Mouse (Mus musculus) cerebellum, postnatal 14 days (tissue): ENCODE measurements at regions not wholly inside any gene's neighbourhood (a gene's known extent, or its start where the extent isn't known, plus 50 kb on each side); places are given as distances from the start of the nearest gene placed in this dataset.
A peak's percentile ranks its signal among the peaks of the same experiment; 100 is the strongest.
"Not testable (repeated sequence)": the region's sequence is repeated elsewhere in the genome, so short reads cannot be mapped to it uniquely, and the experiment has no call there.

Experiments used
- DNase-seq, 2 experiments: peaks; one replicate each; pipeline ENCODE4 v3.0.0; 2021; ENCODE audit warnings: mixed read lengths in 2 of 2

DNA sequence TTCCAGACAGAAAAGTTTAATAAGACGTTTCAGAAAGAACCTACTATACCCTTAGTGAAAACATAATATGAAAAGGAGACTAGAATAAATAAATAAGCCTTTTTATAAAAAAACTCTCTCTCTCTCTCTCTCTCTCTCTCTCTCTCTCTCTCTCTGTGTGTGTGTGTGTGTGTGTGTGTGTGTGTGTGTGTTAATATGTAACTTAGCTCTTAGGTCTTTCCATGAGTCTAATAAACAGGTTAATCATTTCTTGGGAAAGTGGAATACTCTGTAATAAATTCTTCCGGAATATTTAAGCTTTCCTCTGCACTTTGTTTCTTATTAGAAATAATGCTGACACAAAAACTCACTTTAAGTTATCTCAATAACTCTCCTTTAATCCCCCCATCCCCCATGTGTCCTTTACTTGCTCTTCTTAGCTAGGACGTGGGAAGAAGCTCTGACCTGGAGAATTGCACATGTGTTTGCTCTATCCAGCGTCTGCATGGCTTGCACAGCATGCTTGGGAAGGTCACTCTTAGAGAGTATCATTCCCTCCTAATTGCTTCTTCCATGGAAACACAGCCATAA is 403.3 kb downstream of the Ets1 start:
- no peak for DNase-seq

DNA sequence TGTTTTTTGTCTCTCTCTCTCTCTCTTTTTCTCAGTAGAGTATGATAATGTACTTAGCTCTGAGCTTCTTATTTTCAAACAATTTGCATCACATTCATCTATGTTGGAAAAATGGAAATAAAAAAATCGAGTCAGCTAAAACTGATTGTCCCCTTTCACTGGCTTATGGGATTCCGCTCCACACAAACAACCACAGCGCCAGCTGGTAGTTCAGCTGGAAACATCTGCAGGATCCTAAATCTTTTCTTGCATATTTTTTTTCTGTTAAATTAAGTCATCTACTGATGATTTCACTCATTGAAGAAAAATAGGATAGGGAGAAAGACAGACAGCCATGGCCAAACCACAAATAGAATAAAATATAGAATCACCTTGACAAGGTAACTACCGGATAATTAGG is 414.8 kb downstream of the Ets1 start:
- no peak for DNase-seq

DNA sequence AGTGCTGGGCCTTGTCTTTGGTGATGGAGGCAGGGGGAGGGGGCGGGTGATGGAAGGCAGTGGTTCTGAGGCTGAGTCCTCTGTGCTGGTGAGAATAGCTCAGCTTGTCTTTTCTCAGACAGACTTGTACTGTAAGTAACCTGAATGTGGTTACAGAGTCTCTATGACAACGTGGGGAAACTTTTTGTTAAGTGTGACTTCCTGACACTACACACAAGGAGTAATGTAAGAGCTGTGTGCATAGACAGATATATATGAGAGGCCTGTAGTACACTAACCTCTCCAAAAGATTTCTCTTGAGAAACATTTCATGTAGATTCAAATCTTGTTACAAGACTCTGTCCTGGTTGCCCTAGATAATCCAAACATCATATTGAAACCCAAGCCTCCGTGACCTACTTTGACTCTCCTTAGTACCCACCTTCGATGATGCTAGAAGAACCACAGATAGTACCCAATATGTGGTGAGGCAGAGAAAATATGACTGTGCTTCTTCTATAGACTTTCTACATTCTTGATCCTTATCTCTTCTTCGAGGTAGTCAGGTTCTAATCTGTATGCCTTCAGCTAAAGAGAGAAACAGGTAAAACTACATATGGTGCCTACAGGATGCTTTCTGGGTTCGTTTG is 424.7 kb downstream of the Ets1 start:
- no peak for DNase-seq

DNA sequence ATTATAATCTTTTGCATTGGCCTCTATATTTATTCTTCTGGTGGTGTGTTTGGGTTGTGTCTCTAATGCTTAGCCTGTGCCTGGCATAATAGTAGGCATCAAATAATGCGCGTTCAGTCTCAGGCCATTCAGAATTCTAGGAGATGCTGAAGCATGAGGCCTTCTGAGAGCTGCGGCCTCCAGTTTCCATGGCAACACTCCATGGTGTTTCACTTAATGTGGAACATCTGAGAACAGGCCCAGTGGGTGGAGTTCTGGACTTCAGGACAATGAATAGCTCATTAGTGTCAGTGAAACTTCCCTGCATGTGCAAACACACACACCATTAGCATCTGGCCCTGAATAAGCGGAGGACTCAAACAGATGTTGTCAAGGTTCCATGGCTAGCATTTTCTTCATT is 426.5 kb downstream of the Ets1 start:
- DNase-seq = peak; percentile 5 to 15

DNA sequence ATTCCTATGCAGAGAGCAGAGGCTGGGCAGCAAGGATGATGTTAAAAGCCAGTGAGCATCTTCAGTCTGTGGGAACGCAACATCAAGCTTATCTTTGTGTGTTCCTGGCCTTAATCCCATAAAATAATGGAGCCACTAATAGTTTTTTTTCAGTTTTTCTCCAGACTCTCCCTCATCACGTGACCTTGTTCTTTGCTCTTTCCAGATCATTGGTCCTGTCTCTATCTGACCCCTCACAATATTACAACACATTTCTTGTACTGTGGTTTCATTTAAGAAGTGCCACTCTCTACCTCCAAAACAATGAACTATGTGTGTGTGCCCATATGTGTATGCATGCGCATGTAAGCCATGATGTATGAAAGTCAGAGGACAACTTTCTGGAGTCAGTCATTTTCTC is 429.3 kb downstream of the Ets1 start:
- no peak for DNase-seq

DNA sequence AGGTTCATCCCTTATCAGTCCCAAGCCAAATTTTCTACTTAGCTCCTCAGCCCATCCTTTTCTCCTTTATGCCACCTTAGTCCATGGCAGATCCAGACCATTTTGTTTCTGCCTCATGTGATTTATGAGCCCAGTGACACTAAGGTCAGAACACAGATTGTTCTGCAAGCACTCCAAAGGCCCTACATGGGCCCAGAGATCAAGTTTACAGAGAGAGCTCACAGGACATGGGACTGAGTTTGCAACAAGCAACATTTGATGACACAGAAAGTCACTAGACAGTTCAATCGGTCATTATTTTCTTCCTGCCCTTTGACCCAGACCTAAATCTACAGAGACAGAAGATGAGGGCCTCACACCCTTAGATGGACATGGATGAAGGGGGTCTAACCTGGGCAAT is 431.5 kb downstream of the Ets1 start:
- DNase-seq = no peak

DNA sequence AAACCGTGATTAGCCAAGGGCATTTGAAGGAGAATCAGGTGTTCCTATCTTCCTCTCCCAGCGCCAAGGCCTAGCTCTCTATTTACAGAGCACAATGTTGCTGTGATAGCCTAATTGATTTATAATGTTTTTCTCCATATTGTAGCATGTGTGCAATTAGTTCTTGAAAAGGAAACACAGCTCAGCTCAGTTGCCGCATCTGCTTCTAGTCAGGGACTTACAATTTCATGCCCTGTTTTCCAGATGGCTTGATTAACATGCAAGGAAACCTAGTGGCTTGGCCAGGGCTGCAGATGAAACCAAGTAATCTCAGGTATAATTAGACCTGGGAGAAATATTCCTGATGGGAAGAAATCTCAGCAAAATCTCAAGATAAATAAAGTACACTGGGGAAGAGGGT is 434.1 kb downstream of the Ets1 start:
- no peak for DNase-seq

DNA sequence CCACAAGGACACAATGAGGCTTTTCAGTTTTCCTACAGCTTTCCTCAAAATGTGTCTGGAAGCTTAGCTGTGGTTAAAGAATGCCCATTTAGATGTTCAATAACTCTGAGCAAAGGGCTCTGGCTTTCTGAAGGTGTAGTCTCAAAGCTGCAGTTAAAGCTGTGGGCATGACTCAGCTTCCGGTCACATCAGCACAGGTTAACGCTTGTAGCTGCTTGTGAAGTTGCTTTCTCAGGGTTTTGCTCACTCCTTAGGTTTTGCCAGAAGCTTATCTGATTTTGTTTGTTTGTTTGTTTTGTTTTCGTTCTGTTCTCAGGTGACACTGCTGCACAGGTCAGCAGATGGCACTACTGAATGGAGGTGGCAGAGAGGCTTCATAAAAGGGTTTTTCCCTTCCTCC is 444.2 kb downstream of the Ets1 start:
- no peak for DNase-seq

DNA sequence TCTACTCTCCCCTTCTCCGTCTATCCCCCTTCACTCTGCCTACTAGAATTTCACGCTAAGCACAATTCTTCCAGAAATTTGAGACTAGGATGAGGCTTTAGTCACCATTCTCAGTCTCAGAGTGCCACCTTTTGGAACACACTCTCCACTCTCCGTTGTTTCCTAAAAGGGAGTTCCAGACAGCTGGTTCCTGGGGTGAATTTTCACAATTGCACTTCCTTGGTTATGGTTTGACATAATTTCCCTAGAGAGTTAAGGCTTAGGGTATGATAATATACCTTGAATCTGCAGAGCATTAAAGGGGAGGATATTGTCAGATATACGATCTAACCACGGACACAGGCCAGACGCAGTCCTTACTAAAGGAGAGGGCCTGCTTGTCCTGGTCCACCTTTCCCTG is 444.8 kb downstream of the Ets1 start:
- DNase-seq = peak; percentile 17 to 21

DNA sequence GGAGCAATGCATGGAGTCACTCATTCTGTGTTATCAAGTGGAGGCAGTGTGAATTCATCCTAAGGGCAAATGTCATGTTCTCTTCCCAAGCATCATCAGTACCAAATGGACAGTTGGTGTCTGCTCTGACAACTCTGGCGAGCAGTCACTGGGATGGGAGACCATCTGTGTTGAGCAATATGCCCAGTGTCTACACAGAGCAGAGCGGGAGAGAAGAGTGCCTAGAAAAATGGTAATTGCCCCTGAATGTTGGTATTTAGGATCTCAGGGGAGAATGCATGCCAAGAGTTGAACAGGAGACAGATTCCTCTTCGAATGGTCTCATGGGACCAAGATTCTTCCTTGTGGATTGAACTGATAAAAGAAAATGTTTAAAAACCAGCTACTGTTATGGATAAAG is 454.0 kb downstream of the Ets1 start:
- peak; percentile 3 to 7 for DNase-seq

DNA sequence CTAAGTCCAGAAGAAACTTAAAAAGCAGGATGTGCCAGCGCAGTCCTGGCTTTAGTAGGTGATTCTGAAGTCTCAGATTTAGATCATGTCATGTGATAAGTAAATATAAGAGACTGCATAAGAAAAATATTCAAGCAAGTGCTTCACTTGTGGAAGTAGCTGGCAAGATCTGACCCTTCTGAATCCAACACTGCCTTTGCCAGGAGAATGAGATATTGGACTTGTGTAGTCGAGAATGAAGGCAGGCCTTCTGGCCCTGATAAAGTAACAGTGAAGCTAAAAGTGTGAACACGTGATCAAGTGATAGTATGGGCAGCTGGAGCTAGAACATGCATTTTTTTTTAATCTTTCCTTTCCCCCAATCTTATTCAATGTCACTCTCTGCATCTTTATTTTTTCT is 455.6 kb downstream of the Ets1 start:
- DNase-seq = no peak

DNA sequence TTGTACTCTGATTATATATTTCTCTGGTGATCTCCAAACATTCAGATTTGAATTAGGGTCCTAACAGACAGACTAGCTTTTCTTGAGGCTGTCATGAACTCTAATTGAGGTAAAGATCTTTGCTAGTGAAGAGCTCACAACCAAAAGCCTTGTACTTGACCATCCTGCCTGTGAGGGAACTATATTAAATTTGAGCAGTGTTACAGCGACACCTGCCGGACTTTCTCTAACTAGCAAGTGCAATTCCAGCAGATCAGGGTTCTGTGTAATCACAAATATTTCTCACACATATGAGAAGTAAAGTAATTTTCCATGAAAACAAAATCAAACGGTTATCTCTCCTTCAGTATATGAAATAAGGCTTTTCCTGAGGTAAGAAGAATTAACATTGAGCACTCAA is 459.6 kb downstream of the Ets1 start:
- DNase-seq = peak; percentile 84 to 86

DNA sequence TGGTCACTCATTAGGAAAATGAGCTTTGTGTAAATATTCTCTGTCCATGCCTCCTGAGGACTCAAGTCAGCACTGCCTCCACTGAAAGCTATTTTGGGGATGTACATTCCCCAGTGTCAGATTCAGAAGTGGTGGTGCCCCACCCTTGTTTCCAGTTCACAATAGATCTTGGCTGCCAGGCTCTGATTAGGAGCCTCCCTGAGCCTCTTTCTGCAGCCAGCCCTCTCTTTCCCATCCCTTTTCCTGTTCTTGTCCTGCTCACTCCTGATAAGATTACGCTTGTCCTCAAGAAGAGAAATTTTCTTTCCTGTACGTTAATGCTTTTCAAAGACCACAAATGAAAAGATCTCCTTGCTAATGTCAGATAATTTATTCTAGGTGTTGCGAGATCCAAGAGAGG is 465.2 kb downstream of the Ets1 start:
- DNase-seq = no peak

DNA sequence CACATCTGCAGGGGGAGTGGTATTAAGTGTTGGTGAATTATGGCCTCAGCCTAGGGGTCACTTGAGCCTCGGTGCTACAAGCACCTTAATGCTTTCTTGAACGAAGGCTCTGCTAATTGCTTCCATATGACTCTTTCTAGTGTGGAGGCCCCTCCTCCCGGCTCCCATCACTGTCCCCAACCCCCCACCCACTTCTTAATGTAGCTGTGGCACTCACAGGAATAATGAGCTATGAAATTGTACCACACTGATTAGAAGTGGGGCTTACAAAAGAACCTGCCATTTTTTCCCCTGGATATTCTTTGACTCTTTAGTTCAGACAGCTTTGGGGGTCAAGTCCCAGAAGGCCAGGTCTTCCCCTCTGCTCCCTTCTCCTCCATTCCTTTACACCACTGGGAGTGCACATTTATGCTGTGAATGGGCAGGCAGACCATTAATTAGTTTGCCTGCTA is 468.6 kb downstream of the Ets1 start:
- DNase-seq = no peak

DNA sequence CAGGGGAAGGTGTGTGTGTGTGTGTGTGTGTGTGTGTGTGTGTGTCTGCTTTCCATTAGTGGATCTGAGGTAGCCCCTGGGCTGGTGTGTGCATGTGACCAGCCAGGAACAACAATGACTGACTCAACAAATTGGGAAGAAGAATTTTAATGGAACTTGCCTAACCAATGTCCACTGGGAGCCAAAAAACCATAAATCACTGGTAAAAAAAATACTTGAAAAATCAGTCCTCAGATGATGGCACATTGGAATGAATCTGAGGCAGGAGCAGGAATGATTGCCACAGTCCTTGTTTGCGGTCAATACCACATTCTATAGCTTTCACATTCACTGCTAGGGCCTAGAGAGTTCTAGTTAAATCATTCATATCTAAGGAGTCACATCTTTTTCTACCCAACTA is 487.8 kb downstream of the Ets1 start:
- DNase-seq = no peak

DNA sequence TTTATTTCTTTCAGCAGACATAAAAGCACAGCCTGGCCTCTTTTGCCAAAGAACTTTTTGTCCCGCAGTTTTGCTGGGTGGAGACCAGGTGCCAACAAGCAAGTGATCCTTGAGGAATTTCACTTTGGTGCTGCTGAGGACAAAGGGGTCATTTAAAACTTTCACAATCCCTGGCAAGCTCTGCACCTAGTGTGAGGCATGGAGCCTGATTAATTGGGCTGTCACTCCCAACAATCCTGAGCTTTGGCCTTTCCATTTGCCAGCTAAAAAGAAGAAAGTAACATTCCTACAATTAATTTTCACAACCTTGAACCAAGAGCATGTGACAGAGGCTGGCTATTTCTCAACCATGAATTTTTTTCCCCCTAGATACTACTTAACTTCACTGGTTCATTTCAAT is 516.2 kb downstream of the Ets1 start:
- DNase-seq = no peak

DNA sequence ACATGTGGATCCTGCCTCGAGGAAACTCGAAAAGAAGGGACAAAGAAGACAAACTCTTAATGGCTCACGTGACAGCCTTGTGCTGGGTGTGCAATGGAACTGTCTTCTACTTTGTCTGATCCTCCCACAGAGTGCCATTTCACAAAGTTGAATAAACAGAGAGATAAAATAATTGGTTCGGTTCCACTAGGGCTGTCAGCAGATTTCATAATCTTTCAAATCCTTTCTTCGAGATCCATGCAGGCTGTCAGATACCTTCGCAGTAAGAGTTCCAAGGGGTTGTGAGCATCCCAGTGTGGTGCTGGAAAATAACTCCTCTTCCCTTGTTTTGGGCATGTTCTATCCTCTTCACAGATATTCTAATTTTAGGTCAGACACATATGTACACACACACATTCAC is 532.1 kb downstream of the Ets1 start:
- DNase-seq = no peak

DNA sequence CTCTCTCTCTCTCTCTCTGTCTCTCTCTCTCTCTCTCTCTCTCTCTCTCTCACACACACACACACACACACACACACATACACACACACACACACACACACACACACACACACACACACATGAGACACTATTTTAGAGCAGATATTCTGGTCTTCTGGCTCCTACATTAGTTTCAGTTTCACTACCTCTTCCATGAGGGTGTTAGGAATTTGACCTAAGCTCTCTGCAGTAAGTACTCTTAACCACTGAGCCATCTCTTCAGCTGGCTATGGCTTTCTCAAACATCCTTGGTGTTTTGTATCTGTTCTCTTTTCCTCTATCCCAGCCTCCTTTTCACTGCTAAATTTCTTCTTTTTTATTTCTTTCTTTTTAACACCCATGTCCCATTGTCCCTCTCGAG is 533.1 kb downstream of the Ets1 start:
- not testable (repeated sequence) for DNase-seq

DNA sequence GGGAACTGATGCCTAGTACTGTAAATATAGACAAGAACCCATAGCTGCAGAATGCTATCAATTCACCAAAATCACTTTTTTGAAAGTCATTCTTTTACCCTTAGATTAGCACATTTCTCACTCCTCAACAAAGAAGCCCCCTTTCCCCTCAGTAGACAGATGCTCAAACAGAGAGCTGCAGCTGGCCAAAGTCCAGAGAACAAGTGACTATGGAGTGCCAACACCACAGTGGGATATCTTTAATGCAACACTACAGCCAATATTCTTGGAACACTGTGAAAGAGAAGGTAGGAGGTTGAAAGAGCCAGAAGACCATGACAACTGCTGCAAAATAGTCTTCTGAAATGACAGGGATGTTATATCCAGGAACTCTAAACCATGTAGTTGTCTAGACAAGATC is 544.0 kb downstream of the Ets1 start:
- peak; percentile 22 to 30 for DNase-seq

DNA sequence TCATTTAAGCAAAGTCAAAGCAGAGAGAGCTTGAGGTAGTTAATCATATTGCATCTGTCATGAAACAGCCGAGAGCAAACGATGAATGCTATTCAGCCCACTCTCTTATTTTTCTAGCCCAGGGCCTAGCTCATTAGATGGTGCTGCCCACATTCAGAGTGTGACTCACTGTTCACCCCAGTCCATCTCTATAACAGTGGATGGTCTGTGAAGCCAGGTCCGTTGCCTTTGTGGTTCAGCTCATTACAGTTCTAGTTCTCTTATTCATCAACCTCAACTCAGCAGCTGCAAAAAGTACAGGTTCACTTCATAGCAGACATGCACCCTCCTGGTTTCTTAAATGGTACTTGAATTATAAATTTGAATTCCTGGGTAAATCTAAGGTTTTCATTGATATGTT is 551.2 kb downstream of the Ets1 start:
- DNase-seq = no peak

DNA sequence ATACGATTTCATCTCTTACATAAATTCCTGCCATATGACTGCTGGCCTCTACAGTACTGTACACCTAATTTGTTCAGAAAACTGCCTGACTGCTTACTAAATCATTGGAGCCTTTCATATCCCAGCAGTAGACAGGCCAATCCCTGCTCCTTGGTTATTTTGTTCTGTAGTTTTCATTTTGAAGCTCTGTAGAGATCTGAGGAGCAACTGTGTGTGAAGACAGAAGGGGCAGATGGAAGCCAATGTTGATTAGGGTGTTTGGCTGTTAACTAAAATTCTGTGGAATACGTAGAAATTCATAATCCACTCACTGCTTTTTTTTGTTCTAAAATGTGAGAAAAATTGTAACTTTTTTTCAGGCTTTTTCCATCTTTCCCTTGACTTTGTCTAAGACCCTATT is 573.1 kb downstream of the Ets1 start:
- DNase-seq = no peak

DNA sequence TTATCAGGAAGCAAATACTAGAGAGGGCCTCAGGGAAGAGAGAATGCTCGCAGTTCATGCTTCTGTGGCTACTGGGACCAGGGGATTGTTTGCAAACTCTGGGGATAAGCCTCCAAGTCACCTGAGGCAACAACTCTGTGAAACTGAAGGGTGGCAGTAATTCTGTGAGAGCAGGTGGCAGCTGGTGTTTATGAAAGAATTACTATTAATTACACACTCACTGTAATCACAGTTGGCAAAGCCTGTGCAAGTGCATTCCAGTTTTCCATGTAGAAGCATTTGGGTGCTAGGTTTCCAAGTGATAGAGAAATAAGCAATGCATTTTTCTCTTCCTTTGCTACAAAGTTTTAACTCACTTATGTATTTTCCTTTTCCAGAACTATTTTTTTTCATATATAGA is 578.5 kb downstream of the Ets1 start:
- DNase-seq = no peak

DNA sequence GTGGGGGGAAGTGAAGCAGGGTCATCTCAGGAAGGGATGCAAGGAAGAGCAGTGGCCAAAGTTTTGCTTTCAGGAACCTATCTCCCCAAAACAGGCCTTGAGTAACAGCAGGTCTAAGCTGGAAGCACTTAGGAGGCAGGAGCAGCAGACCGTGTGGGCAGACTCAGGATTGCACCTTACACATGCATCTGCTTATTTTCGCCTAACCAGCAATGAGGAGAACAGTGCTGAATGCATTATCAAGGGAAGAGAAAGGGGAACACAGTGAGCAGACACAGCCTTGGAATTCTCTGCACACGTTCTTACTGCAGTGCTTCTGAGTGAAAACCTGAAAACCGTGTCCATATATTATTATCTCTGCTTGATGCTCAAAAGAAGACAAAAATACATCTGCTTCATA is 585.0 kb downstream of the Ets1 start:
- no peak for DNase-seq

DNA sequence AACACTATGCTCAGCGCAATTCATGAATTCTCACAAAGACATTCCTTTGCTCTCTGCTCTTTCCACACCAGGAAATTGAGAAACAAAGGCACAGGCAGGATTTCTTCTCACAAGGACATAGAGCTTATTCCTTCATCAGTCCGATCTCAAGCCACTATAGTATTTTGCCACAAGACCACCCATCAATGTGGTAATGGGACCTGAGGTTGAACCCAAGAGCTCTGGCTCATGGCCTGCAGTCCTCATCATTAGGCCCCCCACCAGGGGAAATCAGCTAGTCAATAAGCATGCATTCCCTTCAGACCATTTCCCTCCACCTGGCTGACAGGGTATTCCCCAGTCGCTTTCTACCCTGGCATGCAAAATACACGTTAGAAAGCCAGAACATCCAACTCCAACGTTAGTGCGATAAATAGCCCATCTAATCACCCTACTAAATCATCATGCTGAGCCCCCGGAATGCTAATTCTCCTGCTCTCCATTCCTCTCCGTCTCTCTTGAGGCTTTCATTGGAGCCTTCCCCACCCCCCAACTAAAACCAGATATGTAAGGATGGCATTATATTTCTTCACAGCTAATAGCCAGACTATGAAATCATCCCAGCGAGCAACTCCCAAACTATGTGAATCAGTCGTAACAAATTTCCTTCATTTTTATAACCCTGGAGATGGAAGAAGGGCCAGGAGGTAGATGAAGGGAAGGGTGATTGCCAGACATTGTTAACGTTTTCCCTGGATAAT is 586.2 kb downstream of the Ets1 start:
- DNase-seq = no peak

DNA sequence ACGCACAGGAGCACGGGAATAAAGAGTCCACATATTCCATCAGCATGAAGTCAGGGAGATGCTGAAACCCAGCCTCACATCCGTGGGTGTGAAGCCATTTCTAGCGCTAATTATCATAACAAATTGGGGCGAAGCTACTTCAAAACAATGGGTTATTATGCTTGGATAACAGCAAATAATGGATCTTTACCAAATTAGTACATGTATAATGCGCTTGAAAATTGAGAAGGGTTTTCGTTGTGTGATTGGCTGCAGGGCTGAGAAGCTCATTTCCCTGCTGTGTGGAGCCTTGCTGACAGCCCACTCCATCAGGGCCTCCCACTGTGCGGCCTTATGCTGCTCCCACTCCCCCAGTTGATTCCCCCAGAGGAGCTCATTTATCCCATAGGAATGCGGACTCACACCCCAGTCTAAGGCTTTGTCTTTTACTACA is 597.7 kb downstream of the Ets1 start:
- peak; percentile 18 to 50 for DNase-seq
